Mouse (Mus musculus): ENCODE measurements around the gene Ulk3. TPM values are rescaled to one million over a fixed set of nuclear protein-coding genes. Genes with fewer than 3 reads are reported as not detected.

Gene Ulk3
- polyA plus RNA-seq, 1 experiment, result 19.4 TPM

GRCm38 (mm10) chr9:57565741-57566221, 23.5 kb upstream of the Ulk3 start:
- H3K27ac ChIP-seq (ENCODE audit: insufficient read depth, low read length), result no peak overlapping the region
- no peak for TF ChIP-seq POLR2A (IDR thresholded peaks at IDR 0.05; ENCODE audit: low read depth, low read length)
- TF ChIP-seq CTCF (IDR thresholded peaks at IDR 0.05; ENCODE audit: borderline replicate concordance, insufficient read depth, low read length), result no peak
- H3K4me1 ChIP-seq (ENCODE audit: control insufficient read depth, insufficient read depth, low read length), result peaks cover 9% of the 10 kb centered on the region
- no peak overlapping the region for H3K4me3 ChIP-seq (ENCODE audit: insufficient read depth, low read length)

- TF ChIP-seq POLR2A (IDR thresholded peaks at IDR 0.05; ENCODE audit: low read depth, low read length) (no peak), CTCF (IDR thresholded peaks at IDR 0.05; ENCODE audit: borderline replicate concordance, insufficient read depth, low read length) (0 out of 2 replicates have a peak, but pooled peaks have one; percentile 3)
- H3K4me1 ChIP-seq (ENCODE audit: control insufficient read depth, insufficient read depth, low read length), result peaks cover 7% of the 10 kb centered on the region
- H3K4me3 ChIP-seq (ENCODE audit: insufficient read depth, low read length), result no peak overlapping the region
- no peak overlapping the region for H3K27ac ChIP-seq (ENCODE audit: insufficient read depth, low read length)
Observed at GRCm38 (mm10) chr9:57566846-57567245, 22.4 kb upstream of the Ulk3 start.

GRCm38 (mm10) chr9:57568500-57568899, 20.8 kb upstream of the Ulk3 start:
- Histone ChIP-seq H3K27ac (ENCODE audit: insufficient read depth, low read length) (no peak overlapping the region), H3K4me1 (ENCODE audit: control insufficient read depth, insufficient read depth, low read length) (peaks cover 4% of the 10 kb centered on the region; the same call in 1 of the 2 replicates), H3K4me3 (ENCODE audit: insufficient read depth, low read length) (no peak overlapping the region)
- no peak for TF ChIP-seq CTCF (IDR thresholded peaks at IDR 0.05; ENCODE audit: borderline replicate concordance, insufficient read depth, low read length)
- TF ChIP-seq POLR2A (IDR thresholded peaks at IDR 0.05; ENCODE audit: low read depth, low read length), result no peak

DNA sequence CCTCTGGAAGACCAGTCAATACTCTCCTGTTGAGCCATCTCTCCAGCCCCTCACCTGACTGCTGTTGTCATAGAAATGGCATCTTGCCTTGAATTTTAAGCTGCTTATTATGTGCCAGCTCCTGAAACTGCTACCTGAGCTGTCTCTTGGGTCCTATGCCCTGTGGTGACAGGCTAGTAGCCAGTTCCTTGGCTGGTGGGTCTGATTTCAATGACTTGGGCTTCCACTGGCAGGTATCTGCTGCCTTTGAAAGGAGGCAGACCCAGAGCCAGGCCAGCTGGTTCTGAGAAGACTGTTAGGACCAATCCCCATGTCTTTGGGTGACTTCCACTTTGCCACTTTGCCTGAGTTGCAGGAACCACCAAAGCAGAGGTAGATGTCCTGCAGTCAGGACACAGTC, 14.9 kb upstream of the Ulk3 start:
- TF ChIP-seq POLR2A (IDR thresholded peaks at IDR 0.05; ENCODE audit: low read depth, low read length) (no peak), CTCF (IDR thresholded peaks at IDR 0.05; ENCODE audit: borderline replicate concordance, insufficient read depth, low read length) (no peak)
- H3K4me3 ChIP-seq (ENCODE audit: insufficient read depth, low read length), result no peak overlapping the region
- H3K27ac ChIP-seq (ENCODE audit: insufficient read depth, low read length), result no peak overlapping the region
- no peaks in the 10 kb centered on the region for H3K4me1 ChIP-seq (ENCODE audit: control insufficient read depth, insufficient read depth, low read length)

DNA sequence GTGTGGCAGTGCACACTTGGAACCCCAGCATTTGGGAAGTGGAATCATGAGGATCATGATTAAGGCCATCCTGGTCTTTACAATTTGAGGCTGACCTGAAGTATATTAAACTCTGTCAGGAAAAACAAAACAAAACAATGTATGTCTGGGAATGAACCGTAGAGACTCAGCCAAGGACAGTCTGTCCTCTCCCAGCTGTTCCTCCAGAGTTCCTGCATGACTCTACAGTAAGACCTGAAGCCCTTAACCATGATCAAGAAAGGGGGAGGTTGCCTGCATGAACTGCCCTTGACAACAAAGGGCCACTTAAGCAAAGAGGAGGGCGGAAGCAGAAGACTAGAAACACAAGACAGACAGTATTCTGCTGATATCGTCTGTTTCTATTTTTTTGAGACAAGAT, 13.7 kb upstream of the Ulk3 start:
- H3K4me3 ChIP-seq (ENCODE audit: insufficient read depth, low read length), result no peak overlapping the region

DNA sequence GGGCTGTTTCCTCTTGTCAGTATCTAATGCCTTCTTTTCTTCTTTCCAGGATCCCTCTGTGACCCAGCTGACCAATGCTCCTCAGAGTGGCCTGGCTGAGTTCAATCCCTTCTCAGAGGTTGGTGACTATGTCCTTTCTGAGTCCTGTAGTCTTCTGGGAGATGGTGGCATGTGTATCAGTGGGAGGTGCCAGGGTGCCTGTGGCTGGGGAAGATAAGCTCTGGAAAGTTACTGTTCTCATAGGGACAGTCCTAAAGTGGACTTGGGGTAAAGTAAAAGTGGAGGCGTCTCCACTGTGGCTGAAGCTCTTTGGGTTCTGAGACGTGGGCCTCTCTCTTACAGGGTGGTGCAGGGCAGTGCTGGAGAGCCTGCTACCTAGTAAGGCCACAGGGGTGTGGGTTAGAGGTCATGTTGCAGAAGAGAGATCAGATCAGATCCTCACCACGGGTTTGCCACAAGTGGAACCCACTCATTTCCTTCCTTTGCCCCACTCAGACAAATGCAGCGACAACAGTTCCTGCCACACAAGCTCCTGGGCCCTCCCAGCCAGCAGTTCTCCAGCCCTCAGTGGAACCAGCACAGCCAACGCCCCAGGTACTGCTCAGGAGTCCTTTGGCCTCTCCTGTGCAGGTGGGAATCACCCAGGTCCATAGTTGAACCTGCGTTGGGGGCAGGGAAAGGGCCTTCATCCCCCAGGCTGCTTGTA, 12.0 kb upstream of the Ulk3 start:
- no peak for TF ChIP-seq CTCF (IDR thresholded peaks at IDR 0.05; ENCODE audit: borderline replicate concordance, insufficient read depth, low read length)
- TF ChIP-seq POLR2A (IDR thresholded peaks at IDR 0.05; ENCODE audit: low read depth, low read length), result no peak
- H3K27ac ChIP-seq (ENCODE audit: insufficient read depth, low read length), result no peak overlapping the region
- H3K4me3 ChIP-seq (ENCODE audit: insufficient read depth, low read length), result no peak overlapping the region
- H3K4me1 ChIP-seq (ENCODE audit: control insufficient read depth, insufficient read depth, low read length), result no peaks in the 10 kb centered on the region

More for the DNA sequence above, 13.7 kb upstream of the Ulk3 start:
- TF ChIP-seq POLR2A (IDR thresholded peaks at IDR 0.05; ENCODE audit: low read depth, low read length) (no peak), CTCF (IDR thresholded peaks at IDR 0.05; ENCODE audit: borderline replicate concordance, insufficient read depth, low read length) (no peak)
- Histone ChIP-seq H3K27ac (ENCODE audit: insufficient read depth, low read length) (no peak overlapping the region), H3K4me1 (ENCODE audit: control insufficient read depth, insufficient read depth, low read length) (no peaks in the 10 kb centered on the region)

GRCm38 (mm10) chr9:57584991-57585390, 4.3 kb upstream of the Ulk3 start:
- TF ChIP-seq POLR2A (IDR thresholded peaks at IDR 0.05; ENCODE audit: low read depth, low read length) (no peak), CTCF (IDR thresholded peaks at IDR 0.05; ENCODE audit: borderline replicate concordance, insufficient read depth, low read length) (no peak)
- Histone ChIP-seq H3K4me1 (ENCODE audit: control insufficient read depth, insufficient read depth, low read length) (no peaks in the 10 kb centered on the region), H3K4me3 (ENCODE audit: insufficient read depth, low read length) (no peak overlapping the region), H3K27ac (ENCODE audit: insufficient read depth, low read length) (no peak overlapping the region)

DNA sequence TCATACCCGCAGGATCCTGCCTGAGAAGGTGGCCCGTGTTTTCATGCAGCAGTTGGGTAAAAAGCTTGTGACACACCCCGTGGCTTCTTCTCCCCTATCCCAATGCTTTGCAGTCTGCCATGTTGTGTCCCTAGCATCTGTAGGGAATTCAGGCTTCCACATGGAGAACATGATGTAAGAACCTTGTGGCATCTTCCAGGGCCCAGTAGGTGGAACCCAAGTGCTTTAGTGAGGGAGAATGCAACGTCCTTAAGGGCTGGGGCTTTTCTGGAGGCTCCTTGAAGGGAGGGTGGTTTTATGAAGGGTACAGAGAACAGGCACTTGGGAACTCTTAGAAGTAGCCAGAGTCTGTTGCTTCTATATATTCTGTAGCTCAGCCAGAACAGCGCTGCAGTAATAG, 1.5 kb downstream of the Ulk3 start:
- Histone ChIP-seq H3K4me1 (ENCODE audit: control insufficient read depth, insufficient read depth, low read length) (no peaks in the 10 kb centered on the region), H3K4me3 (ENCODE audit: insufficient read depth, low read length) (peak overlapping the region; percentile 52; the same call in 1 of the 2 replicates), H3K27ac (ENCODE audit: insufficient read depth, low read length) (no peak overlapping the region)
- TF ChIP-seq CTCF (IDR thresholded peaks at IDR 0.05; ENCODE audit: borderline replicate concordance, insufficient read depth, low read length) (no peak), POLR2A (IDR thresholded peaks at IDR 0.05; ENCODE audit: low read depth, low read length) (peak; percentile 29; the same call in 1 of the 2 replicates)

- H3K4me1 ChIP-seq (ENCODE audit: control insufficient read depth, insufficient read depth, low read length), result no peaks in the 10 kb centered on the region
- H3K27ac ChIP-seq (ENCODE audit: insufficient read depth, low read length), result no peak overlapping the region
- TF ChIP-seq CTCF (IDR thresholded peaks at IDR 0.05; ENCODE audit: borderline replicate concordance, insufficient read depth, low read length), result no peak
- no peak for TF ChIP-seq POLR2A (IDR thresholded peaks at IDR 0.05; ENCODE audit: low read depth, low read length)
- no peak overlapping the region for H3K4me3 ChIP-seq (ENCODE audit: insufficient read depth, low read length)
Observed at GRCm38 (mm10) chr9:57593454-57594173, 4.4 kb downstream of the Ulk3 start.

GRCm38 (mm10) chr9:57594174-57594509, 4.9 kb downstream of the Ulk3 start:
- TF ChIP-seq POLR2A (IDR thresholded peaks at IDR 0.05; ENCODE audit: low read depth, low read length) (no peak), CTCF (IDR thresholded peaks at IDR 0.05; ENCODE audit: borderline replicate concordance, insufficient read depth, low read length) (no peak)
- Histone ChIP-seq H3K27ac (ENCODE audit: insufficient read depth, low read length) (no peak overlapping the region), H3K4me1 (ENCODE audit: control insufficient read depth, insufficient read depth, low read length) (no peaks in the 10 kb centered on the region), H3K4me3 (ENCODE audit: insufficient read depth, low read length) (no peak overlapping the region)
